Mouse (Mus musculus): ENCODE results near the gene Glt1d1. TPM values are rescaled to one million over a fixed set of nuclear protein-coding genes. Genes with fewer than 3 reads are reported as not detected.
"Not testable (repeated sequence)": the region's sequence is repeated elsewhere in the genome, so short reads cannot be mapped to it uniquely, and the experiment has no call there.

Glt1d1 gene
- polyA plus RNA-seq, 1 experiment from 2014 or later: 0.07 TPM

GRCm38 (mm10) chr5:127722171-127722570 is 90.1 kb downstream of the Glt1d1 start:
- 85% methylated on average over 12 of the region's 12 CpGs for WGBS (ENCODE audit: insufficient replicate concordance)
- not testable (repeated sequence) for H3K4me3 ChIP-seq (ENCODE audit: low read depth, low read length); ATAC-seq (ENCODE audit: low read depth)

DNA sequence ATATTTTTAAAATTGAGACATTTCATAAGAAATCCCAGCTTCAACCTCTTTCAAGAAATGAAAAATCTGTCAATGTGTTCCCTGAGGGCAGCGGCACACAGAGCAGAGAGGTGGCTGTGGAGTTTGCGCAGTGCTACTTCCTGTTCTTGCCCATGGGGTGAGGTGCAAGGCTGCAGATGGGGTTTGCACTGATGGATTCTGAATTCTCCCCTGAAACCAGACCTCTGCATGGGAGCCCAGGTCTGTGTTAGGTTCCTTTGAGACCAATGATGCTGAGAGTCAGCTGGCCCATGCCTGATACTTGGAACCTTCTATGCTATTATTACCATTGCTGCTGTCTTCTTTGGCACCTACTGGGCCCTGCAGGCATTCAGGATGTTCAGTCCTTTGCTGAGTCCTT is 98.3 kb downstream of the Glt1d1 start:
- H3K4me3 ChIP-seq (ENCODE audit: low read depth, low read length): no peak overlapping the region
- no peak for ATAC-seq (ENCODE audit: low read depth)

More at GRCm38 (mm10) chr5:127722171-127722570, 90.1 kb downstream of the Glt1d1 start:
- H3K4me2 ChIP-seq (ENCODE audit: low read depth, low read length); H3K36me3 ChIP-seq (ENCODE audit: control insufficient read depth, insufficient read depth); H3K27ac ChIP-seq (ENCODE audit: low read length); H3K9ac ChIP-seq (ENCODE audit: low read depth, low read length); H3K27me3 ChIP-seq (ENCODE audit: control insufficient read depth, insufficient read depth, low read depth, low read length); H3K4me1 ChIP-seq (ENCODE audit: control insufficient read depth, low read depth, low read length); H3K9me3 ChIP-seq (replicated peaks; ENCODE audit: control insufficient read depth, low read length): not testable (repeated sequence)

DNA sequence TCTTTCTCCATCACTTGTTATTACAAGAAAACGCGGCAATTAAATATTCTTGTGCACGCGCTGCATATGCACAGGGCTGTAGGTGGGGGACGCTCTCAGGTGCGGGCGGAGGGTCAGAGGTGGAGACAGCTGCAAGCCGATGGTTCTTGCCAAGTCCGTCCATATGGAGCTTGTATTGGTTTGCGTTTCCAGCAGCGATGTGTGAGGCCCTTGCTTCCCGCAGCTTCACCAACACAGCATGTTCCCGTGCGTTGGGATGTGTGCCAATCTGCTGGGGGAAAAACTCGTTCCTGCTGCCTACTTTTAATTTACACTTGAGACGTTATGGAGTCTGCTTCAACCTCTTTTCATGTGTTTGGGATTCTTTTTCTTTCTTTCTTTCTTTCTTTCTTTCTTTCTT is 109.3 kb downstream of the Glt1d1 start:
- H3K9me3 ChIP-seq (replicated peaks; ENCODE audit: control insufficient read depth, low read length): no peaks in the 10 kb centered on the region
- H3K27ac ChIP-seq (ENCODE audit: low read length): no peak overlapping the region
- H3K4me1 ChIP-seq (ENCODE audit: control insufficient read depth, low read depth, low read length): no peaks in the 10 kb centered on the region
- H3K36me3 ChIP-seq (ENCODE audit: control insufficient read depth, insufficient read depth): no peaks in the 10 kb centered on the region
- 80% methylated on average over 16 of the region's 16 CpGs for WGBS (ENCODE audit: insufficient replicate concordance)
- H3K4me2 ChIP-seq (ENCODE audit: low read depth, low read length): no peak overlapping the region
- H3K27me3 ChIP-seq (ENCODE audit: control insufficient read depth, insufficient read depth, low read depth, low read length): no peaks in the 10 kb centered on the region
- ATAC-seq (ENCODE audit: low read depth): no peak
- H3K9ac ChIP-seq (ENCODE audit: low read depth, low read length): no peak overlapping the region
- H3K4me3 ChIP-seq (ENCODE audit: low read depth, low read length): no peak overlapping the region

More for the DNA sequence above, 98.3 kb downstream of the Glt1d1 start:
- Histone ChIP-seq H3K4me2 (ENCODE audit: low read depth, low read length) (no peak overlapping the region), H3K27ac (ENCODE audit: low read length) (no peak overlapping the region), H3K27me3 (ENCODE audit: control insufficient read depth, insufficient read depth, low read depth, low read length) (no peaks in the 10 kb centered on the region), H3K9me3 (replicated peaks; ENCODE audit: control insufficient read depth, low read length) (peaks cover 2% of the 10 kb centered on the region; the same call in 1 of the 2 replicates), H3K36me3 (ENCODE audit: control insufficient read depth, insufficient read depth) (no peaks in the 10 kb centered on the region), H3K9ac (ENCODE audit: low read depth, low read length) (no peak overlapping the region), H3K4me1 (ENCODE audit: control insufficient read depth, low read depth, low read length) (no peaks in the 10 kb centered on the region)
- 70% methylated on average over 2 of the region's 2 CpGs for WGBS (ENCODE audit: insufficient replicate concordance)

DNA sequence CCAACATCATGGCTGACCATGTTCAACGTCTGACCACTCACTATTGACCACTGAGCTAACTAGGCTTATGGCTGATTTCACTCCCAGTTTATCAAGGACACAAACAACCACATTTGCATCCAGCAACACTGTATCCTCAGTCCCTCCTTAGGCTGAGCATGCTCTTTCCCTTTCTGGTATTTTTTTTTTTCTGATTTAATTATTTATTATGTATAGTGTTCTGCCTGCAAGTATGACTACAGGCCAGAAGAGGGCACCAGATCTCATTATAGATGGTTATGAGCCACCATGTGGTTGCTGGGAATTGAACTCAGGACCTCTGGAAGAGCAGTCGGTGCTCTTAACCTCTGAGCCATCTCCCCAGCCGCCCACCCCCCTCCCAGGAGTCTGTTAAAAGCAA is 117.5 kb downstream of the Glt1d1 start:
- 61% methylated on average over 3 of the region's 3 CpGs for WGBS (ENCODE audit: insufficient replicate concordance)

DNA sequence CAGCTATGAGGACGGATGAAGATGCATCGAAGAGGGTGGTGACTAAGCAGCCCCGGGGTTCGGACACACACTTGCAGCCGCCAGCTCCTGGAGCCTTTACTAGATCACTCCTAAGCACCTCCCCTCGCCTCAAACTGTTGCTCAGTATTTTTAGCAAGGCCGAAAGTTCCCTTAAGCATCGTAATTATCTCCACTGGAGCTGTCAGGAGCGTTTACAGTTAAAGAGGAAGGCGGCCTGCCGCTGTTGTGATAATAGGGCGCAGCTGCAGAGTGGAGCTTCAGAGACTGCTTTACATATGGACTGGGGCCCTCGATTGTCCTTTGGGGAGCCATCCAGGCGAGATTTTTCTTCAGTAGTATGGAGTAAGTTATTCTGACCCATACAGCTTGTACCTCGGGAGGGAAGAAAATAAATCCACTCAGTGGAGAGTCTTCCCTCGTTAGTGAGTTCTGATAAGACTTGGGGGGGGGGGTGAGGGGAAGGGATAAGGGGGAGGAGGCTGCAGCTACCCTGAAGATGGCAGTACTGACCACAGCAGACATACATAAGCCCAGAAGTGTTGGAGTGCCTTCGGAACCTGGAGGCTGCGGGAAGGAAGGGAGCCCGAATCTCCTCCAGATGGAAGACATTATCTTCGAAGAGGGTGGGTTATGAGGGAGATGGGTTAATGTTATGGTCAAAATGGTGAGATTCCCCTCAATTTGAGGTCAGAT is 119.4 kb downstream of the Glt1d1 start:
- H3K4me3 ChIP-seq (ENCODE audit: low read depth, low read length): no peak overlapping the region

More for the DNA sequence above, 117.5 kb downstream of the Glt1d1 start:
- not testable (repeated sequence) for H3K9ac ChIP-seq (ENCODE audit: low read depth, low read length); H3K27ac ChIP-seq (ENCODE audit: low read length); ATAC-seq (ENCODE audit: low read depth); H3K4me2 ChIP-seq (ENCODE audit: low read depth, low read length); H3K27me3 ChIP-seq (ENCODE audit: control insufficient read depth, insufficient read depth, low read depth, low read length); H3K9me3 ChIP-seq (replicated peaks; ENCODE audit: control insufficient read depth, low read length); H3K4me1 ChIP-seq (ENCODE audit: control insufficient read depth, low read depth, low read length); H3K4me3 ChIP-seq (ENCODE audit: low read depth, low read length); H3K36me3 ChIP-seq (ENCODE audit: control insufficient read depth, insufficient read depth)

GRCm38 (mm10) chr5:127755594-127755993 is 123.5 kb downstream of the Glt1d1 start:
- WGBS (ENCODE audit: insufficient replicate concordance): 71% methylated on average over 4 of the region's 4 CpGs
- ATAC-seq (ENCODE audit: low read depth): no peak
- H3K9ac ChIP-seq (ENCODE audit: low read depth, low read length): no peak overlapping the region
- H3K27me3 ChIP-seq (ENCODE audit: control insufficient read depth, insufficient read depth, low read depth, low read length): no peaks in the 10 kb centered on the region
- no peaks in the 10 kb centered on the region for H3K4me1 ChIP-seq (ENCODE audit: control insufficient read depth, low read depth, low read length)
- no peak overlapping the region for H3K4me3 ChIP-seq (ENCODE audit: low read depth, low read length)
- H3K4me2 ChIP-seq (ENCODE audit: low read depth, low read length): no peak overlapping the region
- H3K9me3 ChIP-seq (replicated peaks; ENCODE audit: control insufficient read depth, low read length): no peaks in the 10 kb centered on the region
- H3K27ac ChIP-seq (ENCODE audit: low read length): no peak overlapping the region
- H3K36me3 ChIP-seq (ENCODE audit: control insufficient read depth, insufficient read depth): no peaks in the 10 kb centered on the region

More for the DNA sequence above, 119.4 kb downstream of the Glt1d1 start:
- Histone ChIP-seq H3K4me1 (ENCODE audit: control insufficient read depth, low read depth, low read length) (no peaks in the 10 kb centered on the region), H3K27me3 (ENCODE audit: control insufficient read depth, insufficient read depth, low read depth, low read length) (no peaks in the 10 kb centered on the region), H3K27ac (ENCODE audit: low read length) (no peak overlapping the region), H3K4me2 (ENCODE audit: low read depth, low read length) (no peak overlapping the region), H3K9ac (ENCODE audit: low read depth, low read length) (no peak overlapping the region), H3K36me3 (ENCODE audit: control insufficient read depth, insufficient read depth) (no peaks in the 10 kb centered on the region), H3K9me3 (replicated peaks; ENCODE audit: control insufficient read depth, low read length) (no peaks in the 10 kb centered on the region; the same call in 1 of the 2 replicates)
- no peak for ATAC-seq (ENCODE audit: low read depth)
- 26% methylated on average over 20 of the region's 20 CpGs for WGBS (ENCODE audit: insufficient replicate concordance)

DNA sequence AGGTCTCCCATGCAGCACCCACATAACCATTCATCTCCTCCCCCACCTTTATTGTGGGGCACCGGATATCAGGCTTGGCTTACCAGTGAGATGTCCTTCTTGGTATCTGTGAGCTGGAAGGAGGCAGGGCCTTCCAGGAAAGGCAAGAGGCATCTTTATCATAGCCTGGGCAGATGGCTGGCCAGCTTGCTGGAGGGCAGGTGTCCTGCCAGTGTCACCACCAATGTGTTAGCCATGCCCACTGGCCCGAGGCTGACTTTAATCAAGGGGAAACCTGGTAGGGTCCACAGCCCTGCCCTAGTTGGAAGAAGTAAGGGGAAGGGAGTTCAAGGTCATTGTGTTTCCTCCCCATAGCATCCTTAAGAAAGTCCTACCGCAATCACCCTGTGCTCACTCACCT is 123.9 kb downstream of the Glt1d1 start:
- H3K9ac ChIP-seq (ENCODE audit: low read depth, low read length): no peak overlapping the region
- WGBS (ENCODE audit: insufficient replicate concordance): 61% methylated on average over 3 of the region's 3 CpGs
- H3K9me3 ChIP-seq (replicated peaks; ENCODE audit: control insufficient read depth, low read length): no peaks in the 10 kb centered on the region
- H3K27me3 ChIP-seq (ENCODE audit: control insufficient read depth, insufficient read depth, low read depth, low read length): no peaks in the 10 kb centered on the region
- ATAC-seq (ENCODE audit: low read depth): no peak
- H3K36me3 ChIP-seq (ENCODE audit: control insufficient read depth, insufficient read depth): no peaks in the 10 kb centered on the region
- H3K4me3 ChIP-seq (ENCODE audit: low read depth, low read length): no peak overlapping the region
- H3K4me2 ChIP-seq (ENCODE audit: low read depth, low read length): no peak overlapping the region
- H3K4me1 ChIP-seq (ENCODE audit: control insufficient read depth, low read depth, low read length): no peaks in the 10 kb centered on the region
- H3K27ac ChIP-seq (ENCODE audit: low read length): no peak overlapping the region

GRCm38 (mm10) chr5:127756671-127757423 is 124.8 kb downstream of the Glt1d1 start:
- H3K36me3 ChIP-seq (ENCODE audit: control insufficient read depth, insufficient read depth): no peaks in the 10 kb centered on the region
- no peak overlapping the region for H3K9ac ChIP-seq (ENCODE audit: low read depth, low read length)
- H3K4me3 ChIP-seq (ENCODE audit: low read depth, low read length): no peak overlapping the region
- no peaks in the 10 kb centered on the region for H3K9me3 ChIP-seq (replicated peaks; ENCODE audit: control insufficient read depth, low read length)
- no peak overlapping the region for H3K4me2 ChIP-seq (ENCODE audit: low read depth, low read length)
- ATAC-seq (ENCODE audit: low read depth): no peak
- 41% methylated on average over 4 of the region's 4 CpGs for WGBS (ENCODE audit: insufficient replicate concordance)
- H3K27me3 ChIP-seq (ENCODE audit: control insufficient read depth, insufficient read depth, low read depth, low read length): no peaks in the 10 kb centered on the region
- no peaks in the 10 kb centered on the region for H3K4me1 ChIP-seq (ENCODE audit: control insufficient read depth, low read depth, low read length)
- H3K27ac ChIP-seq (ENCODE audit: low read length): no peak overlapping the region

GRCm38 (mm10) chr5:127758576-127758975 is 126.5 kb downstream of the Glt1d1 start:
- Histone ChIP-seq H3K9ac (ENCODE audit: low read depth, low read length) (no peak overlapping the region), H3K36me3 (ENCODE audit: control insufficient read depth, insufficient read depth) (no peaks in the 10 kb centered on the region), H3K27ac (ENCODE audit: low read length) (no peak overlapping the region), H3K4me1 (ENCODE audit: control insufficient read depth, low read depth, low read length) (no peaks in the 10 kb centered on the region), H3K27me3 (ENCODE audit: control insufficient read depth, insufficient read depth, low read depth, low read length) (no peaks in the 10 kb centered on the region), H3K9me3 (replicated peaks; ENCODE audit: control insufficient read depth, low read length) (no peaks in the 10 kb centered on the region), H3K4me2 (ENCODE audit: low read depth, low read length) (no peak overlapping the region), H3K4me3 (ENCODE audit: low read depth, low read length) (no peak overlapping the region)
- WGBS (ENCODE audit: insufficient replicate concordance): 59% methylated on average over 4 of the region's 4 CpGs
- ATAC-seq (ENCODE audit: low read depth): no peak
